Comparison of ENCODE assay signal across 18 mouse cellular contexts in the genomic region with DNA sequence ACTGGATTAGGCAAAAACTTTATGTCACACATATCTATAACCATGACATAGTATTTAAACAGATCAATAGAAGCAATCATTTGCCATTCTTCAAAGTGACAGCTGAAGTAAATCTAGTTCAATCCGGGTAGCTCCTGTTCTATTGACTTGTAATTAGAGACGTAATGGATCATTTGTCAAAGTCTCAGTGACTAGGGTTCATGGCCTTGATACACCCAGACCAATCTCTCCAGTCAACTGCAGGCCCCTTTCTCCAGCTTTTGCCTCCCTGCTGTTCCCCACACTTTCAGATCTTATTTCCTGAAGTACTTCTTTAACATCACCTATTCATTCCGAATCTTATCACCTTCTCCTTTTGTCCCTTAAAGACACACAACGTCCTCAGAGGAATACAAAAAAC. TPM values are rescaled to one million over a fixed set of nuclear protein-coding genes. Genes with fewer than 3 reads are reported as not detected.
DNase-seq lines count a peak whose midpoint lies in the region; TF ChIP-seq lines count a peak whose summit lies in the region.
"Had no signal": no experiment of that assay in that cellular context is flagged by ENCODE, and none has a peak within 500 bp of the region (broad histone marks: within the 10 kb centered on the region; RNA-seq: fewer than 3 reads in every experiment).

No protein-coding gene starts in this region.

- no peak overlapping the region for H3K27ac ChIP-seq in ES-E14 (ENCODE audit: insufficient read depth, low read depth, low read length, poor library complexity, severe bottlenecking)
- H3K27ac ChIP-seq: embryonic facial prominence, embryonic 12.5 days; forebrain, embryonic 15.5 days; heart, embryonic 13.5 days; hindbrain, embryonic 13.5 days; hindbrain, postnatal 0 days had no signal

- H3K36me3 ChIP-seq in ES-E14 (ENCODE audit: control insufficient read depth, insufficient read depth, low read length, poor library complexity, severe bottlenecking), result no peaks in the 10 kb centered on the region
- H3K36me3 ChIP-seq: embryonic facial prominence, embryonic 12.5 days; forebrain, embryonic 15.5 days; heart, embryonic 13.5 days; hindbrain, embryonic 13.5 days had no signal

- no peak overlapping the region for H3K4me3 ChIP-seq in ES-E14 (ENCODE audit: insufficient read depth in 1 of 2, low read depth in 1 of 2, low read length in 2 of 2, poor library complexity in 1 of 2, severe bottlenecking in 1 of 2)
- H3K4me3 ChIP-seq: embryonic facial prominence, embryonic 12.5 days; forebrain, embryonic 15.5 days; heart, embryonic 13.5 days; hindbrain, embryonic 13.5 days had no signal

- no peak overlapping the region for H3K9ac ChIP-seq in ES-E14 (ENCODE audit: insufficient read depth, low read depth, low read length, poor library complexity, severe bottlenecking)
- H3K9ac ChIP-seq: embryonic facial prominence, embryonic 12.5 days; forebrain, embryonic 15.5 days; heart, embryonic 13.5 days; hindbrain, embryonic 13.5 days had no signal

- in situ Hi-C loops in ES-E14 (cut with MboI; ENCODE audit: low sequenced_read_pairs in 2 of 2, unreplicated experiment in 2 of 2), result no loop called here

- no peaks in the 10 kb centered on the region for H3K9me3 ChIP-seq in ES-E14 (ENCODE audit: control insufficient read depth, insufficient read depth, low read depth, low read length)
- H3K9me3 ChIP-seq: embryonic facial prominence, embryonic 12.5 days; forebrain, embryonic 15.5 days; heart, embryonic 13.5 days; hindbrain, embryonic 13.5 days had no signal

- H3K4me1 ChIP-seq in ES-E14 (ENCODE audit: control insufficient read depth in 2 of 2, insufficient read depth in 2 of 2, low read length in 2 of 2, poor library complexity in 1 of 2), result peaks cover 0 to 6% of the 10 kb centered on the region in 2 experiments; a peak in 2 of 4 replicates
- H3K4me1 ChIP-seq: embryonic facial prominence, embryonic 12.5 days; forebrain, embryonic 15.5 days; heart, embryonic 13.5 days had no signal

- DNase-seq in ES-CJ7 (ENCODE audit: low read depth, low spot score), result peak; percentile 89
- peak; percentile 57 for DNase-seq in ES-E14 (ENCODE audit: low read depth, low spot score)
- DNase-seq in embryo, embryonic 10 days (ENCODE audit: low spot score), result peak; percentile 53
- peak; percentile 53 for DNase-seq in mesoderm, embryonic 11.5 days (ENCODE audit: low read depth, low spot score)
- DNase-seq in heart, adult 18-20 months, result no peak
- no peak for DNase-seq in heart, adult 9 months (ENCODE audit: low spot score in 2 of 2)
- DNase-seq: adrenal gland, postnatal 10 days; cerebellum, adult 11 months; cerebellum, adult 8-10 months; cerebellum, postnatal 14 days; gastrocnemius, postnatal 14 days; heart, postnatal 36 days; kidney, adult 11 months had no signal

TF ChIP-seq in ES-E14, 5 proteins besides CTCF, POLR2A, EP300 and RAD21:
- TF ChIP-seq MAFK (IDR thresholded peaks at IDR 0.05; ENCODE audit: insufficient read depth, low read depth, low read length) (no peak), ZNF384 (IDR thresholded peaks at IDR 0.05; ENCODE audit: low read depth, low read length) (no peak), HCFC1 (IDR thresholded peaks at IDR 0.05; ENCODE audit: borderline replicate concordance, insufficient read depth, low read length) (no peak)

RNA-seq across cellular contexts. Expression of gene Plch1, which starts 56.8 kb away (rescaled TPM):
- total RNA-seq in ES-E14 (2012; rRNA removed), result 3.9 and 6.0 TPM in 2 replicates
- under 1 TPM; 0.05 to 0.23 TPM for total RNA-seq in heart, adult 18-20 months (2021)

Comparison
In these comparisons a context has a peak if more than half of its experiments do, and no peak if none do; other contexts are left out.
1. DNase-seq: peak in ES-CJ7 (single experiment), ES-E14 (single experiment), embryo, embryonic 10 days (single experiment) and mesoderm, embryonic 11.5 days (single experiment); none in heart, adult 18-20 months (0 of 2) and heart, adult 9 months (0 of 2).